Mouse (Mus musculus): ENCODE data around the gene Prrt2. TPM values are rescaled to one million over a fixed set of nuclear protein-coding genes. Genes with fewer than 3 reads are reported as not detected.

Prrt2 gene
- polyA plus RNA-seq, 1 experiment: not detected

DNA sequence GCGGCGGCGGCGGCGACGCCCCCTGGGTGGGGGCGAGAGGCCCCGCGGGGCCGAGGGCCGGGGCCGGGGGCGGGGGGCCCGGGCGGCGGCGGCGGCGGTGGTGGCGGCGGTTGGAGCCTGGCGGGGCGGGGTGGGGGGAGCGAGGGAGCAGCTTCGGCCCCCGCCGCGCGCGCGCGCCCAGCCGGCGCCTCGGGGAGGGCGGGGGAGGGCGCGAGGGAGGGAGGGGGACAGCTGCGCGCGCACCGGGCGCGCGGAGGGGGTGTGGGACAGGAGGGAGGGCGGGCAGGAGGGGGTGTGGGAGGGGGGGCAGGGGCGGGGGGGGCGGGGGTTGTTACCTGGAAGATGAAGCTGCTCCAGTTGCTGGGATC, 5.6 kb upstream of the Prrt2 start:
- TF ChIP-seq POLR2A (IDR thresholded peaks at IDR 0.05; ENCODE audit: borderline replicate concordance, low read depth, low read length) (no peak), CTCF (IDR thresholded peaks at IDR 0.05; ENCODE audit: low read depth, low read length) (no peak)
- Histone ChIP-seq H3K4me1 (ENCODE audit: control insufficient read depth, insufficient read depth, low read length) (peaks cover 30% of the 10 kb centered on the region), H3K27ac (ENCODE audit: insufficient read depth, low read depth, low read length) (peak overlapping the region; percentile 94), H3K4me3 (ENCODE audit: insufficient read depth, low read length) (peak overlapping the region; percentile 76)

DNA sequence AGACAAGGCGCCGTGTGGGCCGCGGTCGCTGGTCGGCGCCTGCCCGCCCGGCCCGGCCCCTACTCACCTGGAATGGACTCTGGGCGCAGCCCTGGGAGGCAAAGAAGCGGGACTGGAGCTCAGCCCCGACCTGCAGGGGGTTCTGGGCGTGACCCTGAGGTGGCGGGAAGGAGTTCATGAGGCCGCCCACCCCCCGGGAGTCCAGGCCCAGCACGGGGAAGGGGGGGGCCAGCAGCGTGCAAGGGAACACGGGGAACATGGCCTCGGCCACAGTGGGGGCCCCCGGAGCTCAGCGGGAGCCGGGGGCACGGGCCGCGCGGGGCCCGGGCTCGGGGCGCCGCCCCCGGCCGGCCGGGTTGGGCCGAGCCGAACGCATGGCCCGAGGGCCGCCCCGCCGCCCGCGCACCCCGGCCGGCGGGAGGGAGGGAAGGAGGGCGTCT, 5.2 kb upstream of the Prrt2 start:
- peaks cover 31% of the 10 kb centered on the region for H3K4me1 ChIP-seq (ENCODE audit: control insufficient read depth, insufficient read depth, low read length)
- H3K27ac ChIP-seq (ENCODE audit: insufficient read depth, low read depth, low read length): peak overlapping the region; percentile 94
- peak overlapping the region; percentile 76 for H3K4me3 ChIP-seq (ENCODE audit: insufficient read depth, low read length)
- TF ChIP-seq CTCF (IDR thresholded peaks at IDR 0.05; ENCODE audit: low read depth, low read length): no peak
- TF ChIP-seq POLR2A (IDR thresholded peaks at IDR 0.05; ENCODE audit: borderline replicate concordance, low read depth, low read length): no peak

DNA sequence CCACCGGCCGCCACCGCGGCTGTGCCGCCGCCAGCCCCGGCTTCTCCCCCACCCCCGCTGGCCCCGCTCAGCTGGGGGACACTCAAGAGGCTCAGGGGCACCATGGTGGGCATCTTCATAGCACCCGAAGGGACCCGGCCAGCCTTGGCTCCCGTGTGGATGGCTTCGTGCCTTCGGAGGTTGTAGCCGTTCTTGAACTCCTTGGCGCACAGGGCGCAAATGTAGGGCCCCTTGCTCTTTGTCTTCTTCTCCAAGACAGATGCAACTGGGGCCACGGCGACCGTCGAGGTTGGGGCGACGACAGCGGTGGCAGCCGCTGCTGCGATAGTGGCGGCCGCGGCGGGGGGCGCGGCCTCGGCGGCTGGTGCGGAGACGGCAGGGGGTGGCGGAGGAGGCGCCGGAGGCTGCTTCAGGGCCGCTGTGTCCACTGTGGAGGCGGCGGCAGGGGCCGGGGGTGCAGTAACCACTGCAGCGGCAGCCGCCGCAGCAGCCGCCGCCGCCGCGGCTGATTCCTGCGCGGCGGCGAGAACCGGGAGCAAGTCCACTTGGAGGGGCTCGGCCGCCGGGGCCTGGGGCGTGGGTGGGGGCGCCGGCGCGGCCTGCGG, 4.6 kb upstream of the Prrt2 start:
- H3K4me3 ChIP-seq (ENCODE audit: insufficient read depth, low read length): peak overlapping the region; percentile 76
- no peak for TF ChIP-seq CTCF (IDR thresholded peaks at IDR 0.05; ENCODE audit: low read depth, low read length)
- TF ChIP-seq POLR2A (IDR thresholded peaks at IDR 0.05; ENCODE audit: borderline replicate concordance, low read depth, low read length): no peak
- peak overlapping the region; percentile 94 for H3K27ac ChIP-seq (ENCODE audit: insufficient read depth, low read depth, low read length)
- H3K4me1 ChIP-seq (ENCODE audit: control insufficient read depth, insufficient read depth, low read length): peaks cover 31% of the 10 kb centered on the region

DNA sequence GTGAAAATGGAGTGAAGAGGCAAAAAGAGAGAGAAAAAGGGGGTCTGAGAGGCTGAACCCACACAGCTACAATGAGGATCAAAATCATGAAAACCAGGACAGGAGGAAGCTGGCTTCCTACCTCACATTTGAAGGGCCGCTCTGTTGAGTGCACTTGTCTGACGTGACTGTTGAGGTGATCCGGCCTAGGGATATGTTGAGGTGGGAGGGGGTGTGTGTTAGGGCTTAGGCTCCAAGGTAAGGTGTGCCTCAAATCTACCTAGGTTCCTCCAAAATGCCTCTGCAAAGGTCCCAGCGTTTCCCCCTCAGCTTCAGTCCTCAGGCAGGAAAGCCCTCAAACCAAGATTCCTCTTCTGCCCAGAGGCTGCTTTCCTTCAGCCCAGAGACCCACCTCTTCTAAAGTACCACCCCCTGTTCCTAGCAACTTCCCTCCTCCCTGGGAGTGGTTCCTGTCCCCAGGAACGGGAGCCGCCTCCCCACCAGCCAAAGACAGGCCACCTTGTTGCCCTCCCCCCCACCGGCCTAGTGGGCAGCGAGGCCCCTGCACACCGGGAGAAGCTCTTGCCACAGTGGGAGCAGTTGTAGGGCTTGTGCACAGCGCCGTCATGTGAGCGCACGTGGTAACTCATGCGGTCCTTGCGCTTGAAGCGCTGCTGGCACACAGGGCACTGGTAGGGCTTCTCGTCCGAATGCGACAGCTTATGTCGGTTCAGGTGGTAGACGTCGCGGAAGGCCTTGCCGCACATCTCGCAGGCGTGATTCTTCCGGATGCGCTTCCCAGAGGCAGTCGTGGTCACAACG, 3.9 kb upstream of the Prrt2 start:
- peak overlapping the region; percentile 76 for H3K4me3 ChIP-seq (ENCODE audit: insufficient read depth, low read length)
- no peak for TF ChIP-seq CTCF (IDR thresholded peaks at IDR 0.05; ENCODE audit: low read depth, low read length)
- TF ChIP-seq POLR2A (IDR thresholded peaks at IDR 0.05; ENCODE audit: borderline replicate concordance, low read depth, low read length): peak; percentile 22; the same call in 1 of the 2 replicates
- H3K27ac ChIP-seq (ENCODE audit: insufficient read depth, low read depth, low read length): peak overlapping the region; percentile 94
- H3K4me1 ChIP-seq (ENCODE audit: control insufficient read depth, insufficient read depth, low read length): peaks cover 31% of the 10 kb centered on the region

DNA sequence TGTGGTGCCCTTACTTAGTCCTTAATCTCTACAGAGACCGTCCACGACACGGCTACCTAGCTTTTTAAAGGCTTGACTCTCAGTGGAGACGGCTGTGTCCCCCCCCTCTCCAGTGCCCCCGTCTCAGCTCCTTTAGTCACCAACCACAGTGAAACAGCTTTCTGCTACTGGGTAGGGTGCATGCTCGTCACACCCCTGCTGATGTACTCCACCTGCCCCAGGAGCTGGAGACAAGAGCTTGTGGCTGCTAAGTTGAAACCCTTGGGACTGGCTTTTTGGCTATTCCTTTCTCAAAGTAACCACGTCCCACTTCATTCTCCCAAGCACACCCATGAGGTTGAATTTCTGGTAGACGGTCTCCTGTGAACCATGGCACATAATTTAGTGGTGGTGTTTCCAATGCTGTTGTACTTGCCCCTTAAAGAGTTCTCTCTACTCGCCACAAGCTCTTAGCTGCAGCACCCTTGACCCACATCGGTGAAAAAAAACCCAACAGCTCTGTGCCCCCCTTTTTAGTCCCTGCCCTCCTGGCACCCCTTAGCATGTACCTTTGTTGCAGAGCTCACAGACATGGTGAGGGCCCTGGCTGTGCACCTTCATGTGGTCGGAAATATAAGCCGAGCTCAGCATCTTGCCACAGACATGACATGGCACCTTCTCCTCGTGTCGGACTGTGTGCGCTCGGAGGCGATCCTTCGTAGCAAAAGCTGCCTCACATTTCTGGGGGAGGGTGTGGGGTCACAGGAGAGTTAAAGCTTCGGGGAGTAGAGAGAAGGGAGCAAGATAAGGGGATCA, 3.1 kb upstream of the Prrt2 start:
- Histone ChIP-seq H3K4me1 (ENCODE audit: control insufficient read depth, insufficient read depth, low read length) (peaks cover 31% of the 10 kb centered on the region), H3K4me3 (ENCODE audit: insufficient read depth, low read length) (peak overlapping the region; percentile 76), H3K27ac (ENCODE audit: insufficient read depth, low read depth, low read length) (peak overlapping the region; percentile 94)
- TF ChIP-seq POLR2A (IDR thresholded peaks at IDR 0.05; ENCODE audit: borderline replicate concordance, low read depth, low read length) (no peak), CTCF (IDR thresholded peaks at IDR 0.05; ENCODE audit: low read depth, low read length) (no peak)

DNA sequence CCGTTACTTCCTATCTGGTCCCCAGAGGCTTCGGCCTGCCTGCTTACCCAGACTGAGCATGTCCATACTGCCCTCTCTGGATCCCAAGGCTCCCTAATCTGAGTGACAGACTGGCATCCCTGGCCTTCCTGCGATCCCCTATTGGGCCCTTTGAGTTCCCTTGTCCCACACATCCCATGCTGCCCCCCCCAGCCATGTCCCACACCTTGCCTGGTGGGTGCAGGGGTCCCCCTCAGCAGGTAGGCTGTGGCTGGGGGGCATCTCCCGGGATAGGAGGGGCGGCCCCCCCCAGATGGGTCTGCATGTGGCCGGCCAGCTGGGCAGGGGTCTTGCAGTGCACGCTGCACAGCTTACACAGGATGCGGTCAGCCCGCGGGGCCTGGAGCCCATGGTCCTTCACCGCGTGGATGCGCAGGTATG, 2.3 kb upstream of the Prrt2 start:
- Histone ChIP-seq H3K4me3 (ENCODE audit: insufficient read depth, low read length) (peak overlapping the region; percentile 25), H3K4me1 (ENCODE audit: control insufficient read depth, insufficient read depth, low read length) (peaks cover 26% of the 10 kb centered on the region), H3K27ac (ENCODE audit: insufficient read depth, low read depth, low read length) (no peak overlapping the region)

DNA sequence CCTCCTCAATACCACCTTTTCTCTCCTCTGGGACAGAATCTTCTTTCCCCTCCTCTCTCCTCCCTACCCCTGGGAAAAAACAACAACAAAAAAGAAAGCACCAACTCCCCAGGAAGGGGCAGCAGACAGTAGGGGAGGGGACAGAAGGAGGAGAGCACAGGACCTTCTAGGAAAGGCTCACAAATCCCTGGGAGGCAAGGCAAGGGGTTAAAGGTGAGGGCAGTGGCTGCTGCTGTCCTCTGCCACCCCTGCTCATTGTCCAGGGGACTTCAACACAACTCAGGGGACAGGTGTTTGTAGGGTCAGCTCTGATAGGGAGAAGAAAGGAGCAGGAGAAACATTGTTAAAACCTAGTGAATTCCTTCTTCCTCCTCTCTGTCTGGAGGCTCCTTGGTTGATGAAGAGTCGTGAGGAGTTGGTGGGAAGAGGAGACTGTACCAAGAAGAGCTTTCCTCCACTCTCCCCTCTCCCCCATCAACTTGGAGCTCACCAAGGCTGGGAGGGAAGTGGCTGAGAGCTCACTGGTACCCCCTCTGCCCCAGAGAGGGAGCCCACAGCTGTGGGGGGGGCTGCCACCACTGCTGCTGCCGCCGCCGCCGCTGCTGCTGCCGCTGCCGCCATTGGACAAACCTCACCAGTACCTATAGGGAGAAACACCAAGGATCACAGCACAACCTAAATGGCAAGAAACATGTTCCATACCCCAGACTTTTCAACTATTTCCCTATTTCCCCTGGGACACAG, 1.7 kb upstream of the Prrt2 start:
- Histone ChIP-seq H3K27ac (ENCODE audit: insufficient read depth, low read depth, low read length) (no peak overlapping the region), H3K4me1 (ENCODE audit: control insufficient read depth, insufficient read depth, low read length) (peaks cover 21% of the 10 kb centered on the region), H3K4me3 (ENCODE audit: insufficient read depth, low read length) (peak overlapping the region; percentile 25; the same call in 1 of the 2 replicates)
- no peak for TF ChIP-seq POLR2A (IDR thresholded peaks at IDR 0.05; ENCODE audit: borderline replicate concordance, low read depth, low read length)
- no peak for TF ChIP-seq CTCF (IDR thresholded peaks at IDR 0.05; ENCODE audit: low read depth, low read length)

More for the DNA sequence above, 2.3 kb upstream of the Prrt2 start:
- no peak for TF ChIP-seq CTCF (IDR thresholded peaks at IDR 0.05; ENCODE audit: low read depth, low read length)
- TF ChIP-seq POLR2A (IDR thresholded peaks at IDR 0.05; ENCODE audit: borderline replicate concordance, low read depth, low read length): no peak

DNA sequence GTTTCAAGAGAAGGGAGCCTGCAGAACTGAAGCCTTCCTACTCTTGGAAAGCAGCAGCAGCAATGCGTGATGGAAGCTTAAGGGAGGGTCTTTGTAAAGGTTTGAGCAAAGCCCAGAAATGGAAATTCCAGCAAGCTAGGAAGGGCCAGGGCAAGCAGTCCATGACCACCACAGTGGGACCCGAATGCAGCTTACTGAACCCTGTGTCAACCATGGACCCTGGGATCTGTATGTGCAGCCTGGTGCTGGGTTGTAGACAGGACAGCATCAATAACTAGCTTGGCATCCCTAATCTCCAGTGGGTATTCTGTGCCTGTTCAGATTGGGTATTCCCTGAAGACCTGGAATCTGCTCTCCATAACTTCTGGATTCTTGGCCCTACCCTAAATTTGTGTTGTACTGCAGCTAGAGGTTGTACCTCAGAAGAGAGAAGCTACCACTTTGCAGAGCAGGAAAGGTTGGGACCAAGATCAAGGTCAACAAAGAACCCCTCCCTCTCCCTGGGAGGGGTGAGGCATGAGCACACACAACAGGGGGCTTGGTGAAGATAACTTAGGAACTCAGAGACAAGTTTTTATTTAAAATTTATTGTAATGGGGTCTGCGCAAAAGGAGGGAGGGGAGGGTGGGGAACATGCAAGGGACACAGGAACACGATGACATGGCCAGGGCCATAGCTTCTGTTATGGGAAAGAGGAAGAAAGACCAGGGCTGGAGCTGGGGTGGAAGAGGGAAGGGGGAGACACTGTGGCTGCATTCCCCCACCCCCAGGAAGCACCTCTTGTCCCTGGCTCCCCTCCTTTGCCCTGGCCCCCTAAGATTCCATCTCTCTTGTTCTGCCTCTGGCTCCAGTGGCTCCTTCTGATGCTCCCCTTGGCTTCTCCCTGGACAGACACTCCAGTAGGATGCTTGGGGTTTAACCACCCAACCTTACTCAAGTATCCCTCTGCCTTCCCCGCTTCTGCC, 834 bp upstream of the Prrt2 start:
- Histone ChIP-seq H3K4me3 (ENCODE audit: insufficient read depth, low read length) (no peak overlapping the region), H3K27ac (ENCODE audit: insufficient read depth, low read depth, low read length) (no peak overlapping the region), H3K4me1 (ENCODE audit: control insufficient read depth, insufficient read depth, low read length) (peaks cover 21% of the 10 kb centered on the region)
- TF ChIP-seq POLR2A (IDR thresholded peaks at IDR 0.05; ENCODE audit: borderline replicate concordance, low read depth, low read length): no peak
- TF ChIP-seq CTCF (IDR thresholded peaks at IDR 0.05; ENCODE audit: low read depth, low read length): no peak
